Mouse (Mus musculus) kidney, postnatal 0 days (tissue): ENCODE data around the gene Pan2. TPM values are rescaled to one million over a fixed set of nuclear protein-coding genes. Genes with fewer than 3 reads are reported as not detected.
"Not testable (repeated sequence)": the region's sequence is repeated elsewhere in the genome, so short reads cannot be mapped to it uniquely, and the experiment has no call there.

ENCODE experiments used
- ATAC-seq: fragments of 200-750 bp; cut with Nextera tagmentation; replicated peaks from 2 replicates; pipeline ENCODE4 v1.8.0; 2017; ENCODE audit warnings: low read depth, moderate number of reproducible peaks, moderate TSS enrichment, moderate library complexity; ENCODE audit not compliant: low FRiP score
- DNase-seq: peaks from one replicate; pipeline ENCODE4 v3.0.0-alpha.2; 2016; ENCODE audit warnings: low spot score
- H3K27ac ChIP-seq: fragments of 300-500 bp; sonication (generic); 2 replicates; pipeline ENCODE4 v1.5.1; 2014; ENCODE audit warnings: mild to moderate bottlenecking
- H3K27me3 ChIP-seq: fragments of 300-500 bp; sonication (generic); 2 replicates; pipeline ENCODE4 v1.6.1; 2014; ENCODE audit warnings: low read length, mixed read lengths; ENCODE audit not compliant: insufficient read depth
- H3K36me3 ChIP-seq: fragments of 300-500 bp; sonication (generic); 2 replicates; pipeline ENCODE4 v1.6.1; 2014; ENCODE audit warnings: low read length, mixed read lengths; ENCODE audit not compliant: insufficient read depth
- H3K4me1 ChIP-seq: fragments of 300-500 bp; sonication (generic); replicated peaks from 2 replicates; pipeline ENCODE4 v1.6.1; 2014; ENCODE audit warnings: antibody characterized with exemption, low read length, mixed read lengths; ENCODE audit not compliant: insufficient read depth
- H3K4me2 ChIP-seq: fragments of 300-500 bp; sonication (generic); 2 replicates; pipeline ENCODE4 v1.6.1; 2014; ENCODE audit warnings: mild to moderate bottlenecking, low read length, moderate library complexity, mixed read lengths
- H3K4me3 ChIP-seq: fragments of 300-500 bp; sonication (generic); replicated peaks from 2 replicates; pipeline ENCODE4 v1.5.1; 2014; ENCODE audit warnings: low read depth, low read length
- H3K9ac ChIP-seq: fragments of 300-500 bp; sonication (generic); 2 replicates; pipeline ENCODE4 v1.6.1; 2014; ENCODE audit warnings: low read depth, low read length
- H3K9me3 ChIP-seq: fragments of 300-500 bp; sonication (generic); replicated peaks from 2 replicates; pipeline ENCODE4 v1.6.1; 2016; ENCODE audit warnings: low read length, inconsistent platforms, mixed read lengths
- CTCF ChIP-seq: IDR thresholded peaks from 2 replicates; pipeline ENCODE4 v1.5.1; 2016; ENCODE audit warnings: antibody characterized with exemption, low read depth, mild to moderate bottlenecking, moderate library complexity
- WGBS: fragments of 180-500 bp; shearing (Covaris S2); extraction: QIAGEN DNeasy Blood & Tissue Kit; methylation state at CpG from one replicate; pipeline ENCODE4 v1.1.7; 2014; 5-methylcytosine and 5-hydroxymethylcytosine counted together
- polyA plus RNA-seq: library from polyadenylated mRNA; unstranded; fragments of >200 nt; fragmentation: Nextera tagmentation; extraction: Ambion mirVana; gene quantifications from 2 replicates; pipeline ENCODE4 v1.2.1, GENCODE M21; 2015

Pan2 gene
- polyA plus RNA-seq, 1 experiment from 2014 or later: 26.5 TPM

DNA sequence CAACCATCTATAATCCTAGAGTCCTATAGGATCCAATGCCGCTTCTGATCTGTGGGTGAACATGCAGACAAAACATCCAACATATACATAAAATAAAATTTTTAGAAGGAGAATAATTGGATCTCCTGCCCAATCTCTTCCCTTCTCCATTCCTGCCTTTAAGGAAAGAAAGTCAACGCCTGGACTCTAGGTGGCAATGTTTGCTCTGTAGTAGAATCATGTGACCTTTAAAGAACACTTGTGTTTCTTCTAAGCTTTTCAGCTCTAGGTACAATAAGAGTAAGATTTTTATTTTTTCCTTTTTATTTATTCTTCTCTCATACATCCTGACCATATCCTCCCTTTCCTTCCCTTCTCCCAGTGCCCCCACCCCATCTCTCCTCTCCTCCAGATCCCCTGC is 31.3 kb upstream of the Pan2 start:
- Histone ChIP-seq H3K9ac (no peak overlapping the region), H3K36me3 (peaks cover 2% of the 10 kb centered on the region; the same call in 1 of the 2 replicates), H3K4me3 (no peak overlapping the region), H3K4me2 (0 out of 2 replicates have a peak overlapping the region, but pooled peaks have one; percentile 22), H3K4me1 (no peaks in the 10 kb centered on the region; the same call in 1 of the 2 replicates), H3K27me3 (no peaks in the 10 kb centered on the region), H3K27ac (no peak overlapping the region), H3K9me3 (no peaks in the 10 kb centered on the region)
- 69% methylated on average over 2 of the region's 2 CpGs for WGBS
- peak; percentile 60 for TF ChIP-seq CTCF
- no peak for ATAC-seq
- peak; percentile 68 for DNase-seq

DNA sequence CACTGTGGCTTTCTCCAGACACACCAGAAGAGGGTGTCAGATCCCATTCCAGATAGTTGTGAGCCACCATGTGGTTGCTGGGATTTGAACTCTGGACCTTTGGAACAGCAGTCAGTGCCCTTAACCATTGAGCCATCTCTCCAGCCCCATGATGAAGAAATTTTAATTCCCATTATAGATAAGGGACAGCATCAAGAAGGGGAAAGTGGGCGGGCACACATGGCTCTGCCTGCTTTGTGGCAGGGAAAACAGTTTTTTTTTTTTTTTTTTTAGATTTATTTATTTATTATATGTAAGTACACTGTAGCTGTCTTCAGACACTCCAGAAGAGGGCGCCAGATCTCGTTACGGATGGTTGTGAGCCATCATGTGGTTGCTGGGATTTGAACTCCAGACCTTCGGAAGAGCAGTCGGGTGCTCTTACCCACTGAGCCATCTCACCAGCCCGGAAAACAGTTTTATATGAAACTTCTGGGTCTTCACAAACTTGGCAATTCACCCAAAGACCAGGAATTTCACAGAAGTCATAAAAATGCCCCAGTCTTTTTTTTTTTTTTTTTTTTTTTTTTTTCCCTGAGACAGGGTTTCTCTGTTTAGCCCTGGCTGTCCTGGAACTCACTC is 30.2 kb upstream of the Pan2 start:
- not testable (repeated sequence) for H3K4me3 ChIP-seq, H3K4me2 ChIP-seq, H3K27me3 ChIP-seq, H3K36me3 ChIP-seq, H3K27ac ChIP-seq, H3K4me1 ChIP-seq, DNase-seq, ATAC-seq, H3K9ac ChIP-seq, H3K9me3 ChIP-seq
- TF ChIP-seq CTCF: 0 out of 2 replicates have a peak, but pooled peaks have one; percentile 12
- 98% methylated on average over 4 of the region's 7 CpGs for WGBS

DNA sequence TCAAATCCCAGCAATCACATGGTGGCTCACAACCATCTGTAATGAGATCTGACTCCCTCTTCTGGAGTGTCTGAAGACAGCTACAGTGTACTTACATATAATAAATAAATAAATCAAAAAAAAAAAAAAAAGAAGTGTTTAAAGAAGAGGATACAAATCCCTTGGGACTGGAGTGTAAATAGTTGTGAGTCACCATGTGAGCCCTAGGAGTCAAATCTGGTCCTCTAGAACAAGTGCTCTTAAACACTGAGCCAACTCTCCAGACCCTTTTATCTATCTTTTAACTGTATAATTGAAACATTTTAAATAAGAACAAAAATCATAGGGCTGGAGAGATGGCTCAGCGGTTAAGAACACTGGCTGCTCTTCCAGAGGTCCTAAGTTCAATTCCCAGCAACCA is 27.8 kb upstream of the Pan2 start:
- H3K36me3 ChIP-seq: peaks cover 19% of the 10 kb centered on the region; the same call in 1 of the 2 replicates
- H3K27me3 ChIP-seq, H3K4me2 ChIP-seq, H3K9me3 ChIP-seq, H3K4me3 ChIP-seq, DNase-seq, H3K27ac ChIP-seq, H3K4me1 ChIP-seq, ATAC-seq, H3K9ac ChIP-seq: not testable (repeated sequence)
- WGBS: 100% methylated on average over 1 of the region's 1 CpGs

DNA sequence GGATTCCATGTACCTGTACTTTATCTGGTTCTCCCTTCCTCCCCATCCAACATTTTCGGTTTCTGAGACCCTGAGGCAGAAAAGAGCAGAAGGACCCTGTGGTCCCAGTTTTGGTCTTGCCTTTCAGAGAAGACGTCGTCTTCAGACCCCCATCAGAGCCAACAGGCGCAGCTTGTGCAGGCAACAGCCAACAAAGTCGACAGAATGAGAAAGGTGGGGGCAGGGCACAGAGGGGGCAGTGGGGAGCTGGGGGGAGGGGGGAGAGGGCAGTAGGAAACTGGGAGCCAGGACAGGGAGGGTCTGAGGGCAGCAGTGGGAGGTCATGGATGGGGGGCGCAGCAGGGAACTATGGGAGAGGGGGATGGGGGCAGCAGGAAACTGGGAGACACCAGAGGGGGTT is 25.0 kb upstream of the Pan2 start:
- Histone ChIP-seq H3K27ac (no peak overlapping the region), H3K4me3 (no peak overlapping the region), H3K4me1 (no peaks in the 10 kb centered on the region), H3K27me3 (no peaks in the 10 kb centered on the region), H3K9ac (no peak overlapping the region), H3K9me3 (no peaks in the 10 kb centered on the region), H3K36me3 (peaks cover 34% of the 10 kb centered on the region), H3K4me2 (no peak overlapping the region)
- 65% methylated on average over 6 of the region's 6 CpGs for WGBS
- ATAC-seq (no peak), DNase-seq (no peak)
- TF ChIP-seq CTCF: no peak

DNA sequence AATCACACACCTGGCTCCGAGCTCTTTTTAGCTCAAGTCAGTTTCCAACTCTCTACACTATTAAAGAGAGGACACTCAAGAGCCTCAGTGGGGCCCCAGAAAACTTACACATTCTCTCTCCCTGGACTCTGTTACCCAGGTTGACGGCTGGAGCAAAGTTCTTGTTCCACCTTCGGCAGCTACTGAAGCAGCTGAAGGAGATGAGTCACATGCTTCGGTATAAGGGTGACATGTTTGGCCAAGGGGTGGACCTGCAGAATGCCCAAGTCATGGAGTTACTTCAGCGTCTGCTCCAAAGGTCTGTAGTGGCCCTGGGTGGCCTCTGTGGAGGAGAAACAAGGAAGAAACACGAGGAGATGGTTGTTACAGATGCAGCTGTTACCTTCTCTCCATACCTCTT is 22.2 kb upstream of the Pan2 start:
- no peak for TF ChIP-seq CTCF
- ATAC-seq: peak; percentile 60
- no peaks in the 10 kb centered on the region for H3K27me3 ChIP-seq
- H3K27ac ChIP-seq: no peak overlapping the region
- no peaks in the 10 kb centered on the region for H3K4me1 ChIP-seq
- no peak overlapping the region for H3K4me2 ChIP-seq
- no peak for DNase-seq
- H3K4me3 ChIP-seq: no peak overlapping the region
- 82% methylated on average over 6 of the region's 6 CpGs for WGBS
- H3K36me3 ChIP-seq: peaks cover 48% of the 10 kb centered on the region
- no peak overlapping the region for H3K9ac ChIP-seq
- no peaks in the 10 kb centered on the region for H3K9me3 ChIP-seq

DNA sequence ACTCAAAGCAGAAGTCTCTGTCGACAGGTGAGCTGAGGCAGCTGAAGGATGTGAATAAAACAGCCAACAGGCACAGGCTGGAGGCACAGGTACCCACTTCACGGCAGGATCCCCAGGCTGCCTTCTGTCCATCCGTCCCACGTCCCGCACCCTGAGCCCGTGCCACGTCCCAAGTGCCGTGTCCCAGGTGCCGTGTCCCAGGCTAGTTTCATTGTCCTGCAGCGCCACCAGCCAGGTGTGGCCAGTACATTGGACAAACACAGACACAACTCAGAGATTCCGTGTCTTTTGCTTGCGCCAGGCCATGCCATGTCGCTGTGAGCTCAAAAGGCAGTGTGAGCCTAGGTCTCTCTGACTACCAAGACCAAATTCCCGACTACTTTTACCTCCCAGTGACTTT is 21.5 kb upstream of the Pan2 start:
- Histone ChIP-seq H3K4me2 (no peak overlapping the region), H3K9me3 (no peaks in the 10 kb centered on the region), H3K4me3 (no peak overlapping the region), H3K27ac (no peak overlapping the region), H3K27me3 (no peaks in the 10 kb centered on the region), H3K9ac (no peak overlapping the region), H3K36me3 (peaks cover 53% of the 10 kb centered on the region), H3K4me1 (no peaks in the 10 kb centered on the region)
- 89% methylated on average over 14 of the region's 14 CpGs for WGBS
- no peak for TF ChIP-seq CTCF
- DNase-seq (no peak), ATAC-seq (no peak)
